Mouse (Mus musculus) thymus, adult 18-20 months (tissue): ENCODE measurements around the gene Lias.

ENCODE experiments used
- DNase-seq, 2 experiments: peaks; one replicate each; pipeline ENCODE4 v3.0.0; 2022; ENCODE audit warnings: mixed read lengths in 2 of 2

Gene Lias

GRCm38 (mm10) chr5:65390648-65391644 lies at the start of gene Lias, which contains the start of gene Rpl9:
Gene Lias (plus strand): TSS chr5:65391497.
Gene Rpl9 (minus strand): TSS chr5:65391444.
- DNase-seq: peak; percentile 96 to 99

GRCm38 (mm10) chr5:65348168-65348567 lies 43.1 kb upstream of the Lias start, which contains the start of gene Klb:
Gene Klb (plus strand): TSS chr5:65348314.
- no peak for DNase-seq

GRCm38 (mm10) chr5:65350508-65350907 lies 40.8 kb upstream of the Lias start:
- DNase-seq: no peak

- no peak for DNase-seq
Measured at GRCm38 (mm10) chr5:65354097-65354496, 37.2 kb upstream of the Lias start.

DNA sequence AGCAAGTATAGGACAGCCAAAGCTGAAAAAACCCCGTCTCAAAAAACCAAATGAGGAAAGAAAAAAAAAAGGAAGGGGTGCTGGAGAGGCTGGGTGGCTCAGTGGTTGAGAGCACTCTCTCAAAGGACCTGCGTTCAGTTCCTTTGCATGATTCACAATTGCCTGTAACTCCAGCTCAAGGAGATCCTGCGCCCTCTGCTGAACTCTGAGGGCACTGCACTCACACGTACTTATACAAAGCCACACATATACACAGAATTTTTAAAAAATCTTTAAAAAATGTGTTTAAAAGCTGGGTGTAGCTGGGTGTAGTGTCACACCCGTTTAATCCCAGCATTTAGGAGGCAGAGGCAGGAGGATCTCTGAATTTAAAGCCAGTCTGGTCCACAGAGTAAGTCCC lies 36.3 kb upstream of the Lias start:
- no peak for DNase-seq

- DNase-seq: no peak
Measured at GRCm38 (mm10) chr5:65356851-65357250, 34.4 kb upstream of the Lias start.

- no peak for DNase-seq
Measured at GRCm38 (mm10) chr5:65357771-65358170, 33.5 kb upstream of the Lias start.

- no peak for DNase-seq
Measured at GRCm38 (mm10) chr5:65367837-65368236, 23.5 kb upstream of the Lias start.

DNA sequence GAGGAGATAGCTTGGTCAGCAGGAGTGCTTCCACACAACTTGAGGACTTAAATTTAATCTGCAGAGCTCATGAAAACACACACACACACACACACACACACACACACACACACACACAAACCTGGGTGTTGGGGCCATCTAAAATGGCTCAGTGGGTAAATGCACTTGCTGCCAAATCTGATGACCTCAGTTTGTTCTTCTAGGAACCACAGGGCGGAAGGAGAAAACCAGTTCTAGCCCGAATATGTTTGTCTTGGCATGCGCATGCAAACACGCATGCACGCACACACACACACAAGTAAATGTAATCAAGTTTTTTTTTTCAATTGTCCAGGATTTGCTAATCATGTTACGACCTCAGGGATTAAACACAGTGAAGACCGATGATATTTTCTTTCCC lies 19.7 kb upstream of the Lias start:
- no peak for DNase-seq

DNA sequence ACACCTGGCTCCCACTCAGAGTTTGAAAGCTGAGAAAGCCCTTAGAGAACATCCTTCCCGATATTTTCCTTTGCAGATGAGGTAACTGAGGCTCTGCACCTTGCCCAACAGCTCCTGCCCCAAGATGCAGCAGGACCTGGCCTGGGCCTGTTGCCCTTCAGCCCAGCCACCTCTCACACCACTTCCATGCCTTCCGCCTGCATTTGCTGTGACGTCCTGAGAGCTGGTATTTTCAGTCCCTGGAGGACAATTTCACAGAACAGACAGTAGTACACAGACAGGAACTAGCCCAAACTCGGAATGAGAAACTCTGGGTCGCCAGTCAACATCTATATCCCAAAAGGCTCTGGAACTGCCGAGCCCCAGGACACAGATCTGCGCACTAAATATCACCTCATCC lies 16.6 kb upstream of the Lias start:
- DNase-seq: no peak

DNA sequence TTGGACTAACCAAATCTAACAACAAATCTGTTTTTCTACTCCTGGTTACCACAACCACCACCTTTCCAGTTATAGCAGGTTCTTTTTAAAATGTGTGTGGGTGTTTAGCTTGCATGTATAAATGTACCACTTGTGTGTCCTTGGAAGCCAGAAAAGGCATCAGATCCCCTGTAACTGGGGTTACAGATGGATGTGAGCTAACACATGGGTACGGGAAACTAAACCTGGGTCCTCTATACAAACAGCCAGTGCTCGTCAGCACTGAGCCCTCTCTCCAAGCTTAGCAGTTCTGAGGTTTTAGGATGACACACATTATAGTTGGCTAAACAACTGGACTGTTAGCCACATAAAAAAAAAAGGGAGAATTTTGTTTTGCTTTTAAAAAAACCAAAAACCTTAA lies 5.6 kb upstream of the Lias start:
- DNase-seq: no peak

- DNase-seq: no peak
Measured at GRCm38 (mm10) chr5:65387008-65387867, 4.1 kb upstream of the Lias start.

- DNase-seq: no peak
Measured at GRCm38 (mm10) chr5:65391753-65392152, 456 bp downstream of the Lias start.

GRCm38 (mm10) chr5:65394425-65394824 lies 3.1 kb downstream of the Lias start:
- DNase-seq: no peak

DNA sequence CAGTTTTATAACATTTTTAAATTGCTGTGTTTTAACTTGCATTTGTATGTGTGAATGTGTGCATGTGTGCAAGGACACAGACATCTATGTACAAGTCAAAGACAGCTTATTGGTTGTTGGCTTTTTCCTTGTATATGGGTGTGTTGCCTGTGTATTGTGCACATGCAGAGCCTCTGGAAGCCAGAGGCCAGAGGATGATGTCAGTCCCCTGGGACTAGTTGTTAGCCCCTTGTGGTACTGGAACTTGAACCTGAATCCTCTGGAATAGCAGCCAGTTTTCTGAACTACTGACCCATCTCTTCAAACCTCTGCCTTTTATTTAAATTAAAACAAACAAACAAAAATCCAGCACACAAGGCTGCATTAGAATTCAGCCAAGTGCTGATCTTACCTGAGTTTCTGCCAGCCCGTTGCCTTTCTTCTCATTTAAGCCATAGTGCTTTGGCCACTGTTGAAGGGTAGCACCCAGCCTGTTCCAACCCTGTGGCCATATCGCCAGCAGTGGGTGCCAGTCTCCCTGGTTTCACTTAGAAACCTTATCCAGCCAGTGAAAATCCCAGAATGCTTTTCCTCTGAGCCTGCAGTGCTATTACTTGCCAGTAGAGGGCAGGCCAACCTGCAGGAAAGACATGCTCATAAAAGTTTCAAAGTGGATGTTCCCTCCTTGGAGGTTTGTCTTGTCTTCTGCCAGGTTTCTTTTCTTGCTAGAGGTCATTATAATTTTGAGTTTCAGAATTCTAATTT lies 10.1 kb downstream of the Lias start:
- peak; percentile 19 to 66 for DNase-seq

- no peak for DNase-seq
Measured at GRCm38 (mm10) chr5:65407989-65408388, 16.7 kb downstream of the Lias start.

GRCm38 (mm10) chr5:65415653-65416458 lies 24.6 kb downstream of the Lias start:
- DNase-seq: no peak

GRCm38 (mm10) chr5:65419136-65419535 lies 27.8 kb downstream of the Lias start:
- no peak for DNase-seq

DNA sequence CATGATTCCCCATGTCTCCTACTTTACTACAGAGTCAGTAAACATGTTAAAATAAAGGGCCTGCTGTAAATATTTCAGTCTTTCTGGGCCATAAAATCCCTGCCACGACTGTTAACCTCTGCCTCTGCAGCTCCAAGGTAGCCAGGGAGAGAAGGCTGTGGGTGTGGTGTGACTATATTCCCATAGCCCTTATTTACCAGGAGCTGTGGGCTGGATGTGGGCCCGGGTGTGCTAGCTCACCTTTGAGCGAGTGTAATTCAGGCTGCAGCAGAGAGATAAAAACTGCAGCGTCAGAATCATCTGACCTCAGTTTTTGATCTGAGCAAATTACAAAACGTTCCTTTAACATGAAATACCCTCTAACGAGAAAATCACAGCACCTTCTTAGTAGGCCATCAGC lies 29.5 kb downstream of the Lias start:
- DNase-seq: no peak

DNA sequence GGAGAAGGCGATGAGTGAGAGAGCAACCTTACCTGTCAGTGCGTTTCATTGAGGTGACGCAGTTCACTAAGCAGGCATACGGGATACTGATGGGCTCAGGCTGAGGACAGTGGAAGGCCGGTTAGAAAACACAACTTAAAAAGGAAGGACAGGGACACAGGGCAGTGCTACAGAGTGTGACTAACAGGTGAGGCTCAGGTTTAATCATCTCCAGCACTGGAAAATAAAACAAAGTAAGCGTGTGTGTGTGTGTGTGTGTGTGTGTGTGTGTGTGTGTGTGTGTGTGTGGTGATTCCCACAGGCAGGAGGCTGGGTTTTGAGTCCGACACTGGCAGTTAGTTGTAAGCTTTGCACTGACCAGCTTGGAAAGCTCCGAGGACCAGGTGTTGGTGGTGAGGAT lies 31.5 kb downstream of the Lias start:
- DNase-seq: no peak

DNA sequence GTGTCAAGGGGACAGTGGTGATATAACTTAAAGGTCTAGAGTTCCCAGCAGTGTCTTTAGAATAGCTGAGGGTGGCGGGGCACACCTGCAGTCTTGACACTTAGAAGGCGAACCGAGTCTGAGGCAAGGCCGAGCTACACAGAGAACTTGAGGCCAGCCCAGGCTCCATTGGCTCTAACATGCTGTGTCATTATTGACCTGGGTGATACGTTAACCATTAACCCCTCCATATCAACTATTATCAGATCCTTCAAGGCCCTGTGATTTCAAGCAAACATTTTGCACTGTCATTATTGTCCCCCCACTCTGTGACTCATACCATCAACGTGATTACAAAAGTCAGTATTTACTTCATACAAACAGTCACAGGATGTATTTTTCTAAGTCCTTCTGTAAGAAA lies 32.9 kb downstream of the Lias start:
- no peak for DNase-seq

- no peak for DNase-seq
Measured at GRCm38 (mm10) chr5:65425251-65425650, 34.0 kb downstream of the Lias start.
